Comparison of ENCODE assay signal across 8 mouse cellular contexts in genomic region chr11:86920111-86921080, GRCm38 (mm10).
DNase-seq lines count a peak whose midpoint lies in the region; TF ChIP-seq lines count a peak whose summit lies in the region.

No protein-coding gene starts in this region.

- H3K27me3 ChIP-seq in cerebellum, adult 2 months (ENCODE audit: control insufficient read depth, insufficient read depth, low read length), result no peaks in the 10 kb centered on the region
- H3K27me3 ChIP-seq in kidney, adult 2 months (replicated peaks; ENCODE audit: control insufficient read depth, insufficient read depth, low read length), result no peaks in the 10 kb centered on the region

- H3K27ac ChIP-seq in cerebellum, adult 2 months (ENCODE audit: insufficient read depth, low read length), result peak overlapping the region; percentile 65
- no peak overlapping the region for H3K27ac ChIP-seq in kidney, adult 2 months (ENCODE audit: insufficient read depth, low read depth, low read length)

- intact Hi-C loops in left cerebral cortex, postnatal 4 days (cut with DNase I), result no loop called here

- no peak for TF ChIP-seq CTCF in cerebellum, adult 2 months (IDR thresholded peaks at IDR 0.05; ENCODE audit: borderline replicate concordance, insufficient read depth, low read depth, low read length)
- no peak for TF ChIP-seq CTCF in kidney, adult 2 months (conservative IDR thresholded peaks at IDR 0.05; ENCODE audit: insufficient read depth, insufficient read length, low read depth, low read length)

- H3K36me3 ChIP-seq in kidney, adult 2 months (ENCODE audit: control insufficient read depth, insufficient read depth, low read length), result no peaks in the 10 kb centered on the region

- peaks cover 22% of the 10 kb centered on the region for H3K4me1 ChIP-seq in cerebellum, adult 2 months (ENCODE audit: control insufficient read depth, insufficient read depth, low read length)
- peaks cover 19% of the 10 kb centered on the region for H3K4me1 ChIP-seq in kidney, adult 2 months (ENCODE audit: control insufficient read depth, insufficient read depth, low read length)

- 12% methylated on average over 20 of the region's 20 CpGs for WGBS in cerebellum, adult 2 months
- WGBS in kidney, adult 2 months, result 56% methylated on average over 20 of the region's 20 CpGs

- TF ChIP-seq POLR2A in cerebellum, adult 2 months (IDR thresholded peaks at IDR 0.05; ENCODE audit: borderline replicate concordance, insufficient read depth, low read length), result no peak
- no peak for TF ChIP-seq POLR2A in kidney, adult 2 months (IDR thresholded peaks at IDR 0.05; ENCODE audit: low read depth, low read length)

- peak; percentile 34 to 39 for DNase-seq in left cerebral cortex, adult 8-10 months (ENCODE audit: low spot score in 2 of 2)
- DNase-seq in left cerebral cortex, postnatal 4 days, result no peak
- peak; percentile 78 to 86 for DNase-seq in cerebellum, adult 2 months
- peak; percentile 99 for DNase-seq in heart, adult 11 months
- peak; percentile 65 for DNase-seq in kidney, adult 2 months
- DNase-seq in lung, postnatal 10 days, result peak; percentile 57
- peak; percentile 52 for DNase-seq in yolk sac, embryonic 10.5 days (ENCODE audit: low spot score)
- DNase-seq in urinary bladder, postnatal 14 days (ENCODE audit: low spot score), result no peak

- no peak overlapping the region for H3K4me3 ChIP-seq in cerebellum, adult 2 months (replicated peaks; ENCODE audit: insufficient read depth, low read depth, low read length)
- H3K4me3 ChIP-seq in kidney, adult 2 months (ENCODE audit: insufficient read depth, low read depth, low read length), result no peak overlapping the region

Comparison
In these comparisons a context has a peak if more than half of its experiments do, and no peak if none do; other contexts are left out.
1. DNase-seq: peak in left cerebral cortex, adult 8-10 months (2 of 2), cerebellum, adult 2 months (2 of 2), heart, adult 11 months (single experiment), kidney, adult 2 months (single experiment), lung, postnatal 10 days (single experiment) and yolk sac, embryonic 10.5 days (single experiment); none in left cerebral cortex, postnatal 4 days (single experiment) and urinary bladder, postnatal 14 days (single experiment).